Mouse (Mus musculus) spleen, adult 2 months (tissue): Measurements from ENCODE around the gene Nup107. TPM values are rescaled to one million over a fixed set of nuclear protein-coding genes. Genes with fewer than 3 reads are reported as not detected.

Experiments
- DNase-seq, 2 experiments: peaks; one replicate each; pipeline versions ENCODE4 v3.0.0 to v3.0.0-alpha.2; 2012 to 2021; ENCODE audit warnings: low spot score in 2 of 2, low read depth in 1 of 2
- H3K27ac ChIP-seq: fragments of 200-500 bp; 2 replicates; pipeline ENCODE4 v1.5.1; 2012; ENCODE audit warnings: low read length, inconsistent platforms; ENCODE audit not compliant: insufficient read depth
- H3K27me3 ChIP-seq: fragments of 200-500 bp; 2 replicates; pipeline ENCODE4 v1.6.1; 2012; ENCODE audit warnings: mild to moderate bottlenecking, moderate library complexity, low read length, inconsistent platforms; ENCODE audit not compliant: control insufficient read depth, insufficient read depth
- H3K36me3 ChIP-seq: fragments of 200-500 bp; 2 replicates; pipeline ENCODE4 v1.6.1; 2012; ENCODE audit warnings: mild to moderate bottlenecking, low read length, inconsistent platforms; ENCODE audit not compliant: control insufficient read depth, insufficient read depth
- H3K4me1 ChIP-seq: fragments of 200-500 bp; 2 replicates; pipeline ENCODE4 v1.6.1; 2011; ENCODE audit warnings: inconsistent platforms; ENCODE audit not compliant: control insufficient read depth, insufficient read depth, insufficient read length
- H3K4me3 ChIP-seq: fragments of 200-500 bp; 2 replicates; pipeline ENCODE4 v1.5.1; 2011; ENCODE audit warnings: mild to moderate bottlenecking, inconsistent platforms; ENCODE audit not compliant: insufficient read depth, insufficient read length; ENCODE audit errors: extremely low read depth
- CTCF ChIP-seq: fragments of 200-500 bp; IDR thresholded peaks from 2 replicates; pipeline ENCODE4 v1.5.1; 2011; ENCODE audit warnings: mild to moderate bottlenecking, inconsistent platforms; ENCODE audit not compliant: insufficient read depth, insufficient read length, insufficient replicate concordance; ENCODE audit errors: extremely low read depth
- POLR2A ChIP-seq: fragments of 200-500 bp; IDR thresholded peaks from 2 replicates; pipeline ENCODE4 v1.6.1; 2011; ENCODE audit warnings: low read depth, low read length, inconsistent platforms
- WGBS: fragments of 180-500 bp; shearing (Covaris S2); methylation state at CpG from one replicate; pipeline ENCODE4 v1.1.7; 2018; 5-methylcytosine and 5-hydroxymethylcytosine counted together
- polyA plus RNA-seq: library from polyadenylated mRNA; depleted of rRNA; stranded (reverse); fragments of >200 nt; gene quantifications from 2 replicates; pipeline ENCODE4 v1.2.3, GENCODE M21; 2012

The Nup107 gene
- polyA plus RNA-seq, 1 experiment: 5.8 TPM

DNA sequence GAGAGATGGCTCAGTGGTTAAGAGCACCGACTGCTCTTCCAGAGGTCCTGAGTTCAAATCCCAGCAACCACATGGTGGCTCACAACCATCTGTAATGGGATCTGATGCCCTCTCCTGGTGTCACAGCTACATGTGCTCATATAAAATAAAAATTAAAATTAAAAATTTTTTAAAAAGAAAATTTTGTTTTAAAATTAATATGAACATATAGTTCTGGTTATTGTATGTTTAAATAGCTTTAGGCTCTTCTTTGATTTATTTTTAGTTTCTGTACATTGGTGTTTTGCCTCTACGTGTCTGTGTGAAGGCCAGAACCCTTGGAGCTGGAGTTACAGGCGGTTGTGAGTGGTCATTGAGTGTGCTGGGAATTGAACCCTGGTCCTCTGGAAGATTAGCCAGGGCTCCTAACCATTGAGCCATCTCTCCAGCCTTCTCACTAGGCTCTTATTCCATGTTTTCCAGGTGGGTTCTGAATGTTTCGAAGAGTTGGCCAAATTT lies 65.6 kb downstream of the Nup107 start:
- no peaks in the 10 kb centered on the region for H3K27me3 ChIP-seq
- H3K36me3 ChIP-seq: no peaks in the 10 kb centered on the region
- no peaks in the 10 kb centered on the region for H3K4me1 ChIP-seq
- WGBS: 92% methylated on average over 4 of the region's 4 CpGs
- TF ChIP-seq CTCF (no peak), POLR2A (no peak)
- no peak overlapping the region for H3K4me3 ChIP-seq
- H3K27ac ChIP-seq: no peak overlapping the region
- no peak for DNase-seq

DNA sequence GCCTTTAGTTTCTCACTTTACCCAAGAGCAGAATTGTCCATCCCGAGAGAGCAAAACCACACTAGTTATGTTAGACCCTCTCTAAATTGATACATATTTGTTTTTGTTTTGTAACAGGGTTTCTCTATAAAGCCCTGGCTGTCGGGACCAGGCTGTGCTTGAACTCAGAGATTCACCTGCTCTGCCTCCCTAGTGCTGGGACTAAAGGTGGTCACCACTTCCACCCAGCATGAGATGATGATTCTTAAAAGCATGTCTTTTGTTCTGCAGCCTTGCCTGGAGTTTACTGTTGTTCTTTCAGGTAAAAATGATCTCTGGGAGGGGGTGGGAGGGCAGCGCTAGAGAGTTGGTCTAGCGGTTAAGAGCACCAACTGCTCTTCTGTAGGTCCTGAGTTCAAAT lies 66.2 kb downstream of the Nup107 start:
- Histone ChIP-seq H3K4me1 (no peaks in the 10 kb centered on the region), H3K36me3 (no peaks in the 10 kb centered on the region), H3K27ac (no peak overlapping the region), H3K4me3 (no peak overlapping the region), H3K27me3 (no peaks in the 10 kb centered on the region)
- WGBS: 93% methylated on average over 4 of the region's 4 CpGs
- no peak for DNase-seq
- TF ChIP-seq CTCF (no peak), POLR2A (no peak)

DNA sequence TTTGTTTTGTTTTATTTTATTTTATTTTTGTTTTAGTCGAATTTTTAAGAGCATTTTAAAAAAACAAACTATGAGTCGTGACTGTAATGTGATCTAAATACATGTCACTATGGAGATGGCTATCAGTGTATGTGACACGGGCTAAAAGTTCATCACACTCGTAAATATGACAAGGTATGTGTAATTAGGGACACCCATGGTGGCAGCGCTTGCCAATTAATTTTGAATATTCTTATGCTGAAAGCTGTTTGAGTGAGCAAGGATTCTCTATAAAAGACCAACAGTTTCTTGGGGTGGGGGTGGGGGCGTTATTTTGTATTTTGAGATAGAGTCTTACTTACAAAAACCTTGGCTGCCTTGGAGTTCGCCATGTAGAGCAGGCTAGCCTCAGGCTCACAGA lies 66.8 kb downstream of the Nup107 start:
- WGBS: 86% methylated on average over 7 of the region's 7 CpGs
- H3K4me3 ChIP-seq: no peak overlapping the region
- H3K27me3 ChIP-seq: no peaks in the 10 kb centered on the region
- H3K4me1 ChIP-seq: no peaks in the 10 kb centered on the region
- no peak for DNase-seq
- TF ChIP-seq CTCF: no peak
- no peak for TF ChIP-seq POLR2A
- H3K27ac ChIP-seq: no peak overlapping the region
- no peaks in the 10 kb centered on the region for H3K36me3 ChIP-seq

DNA sequence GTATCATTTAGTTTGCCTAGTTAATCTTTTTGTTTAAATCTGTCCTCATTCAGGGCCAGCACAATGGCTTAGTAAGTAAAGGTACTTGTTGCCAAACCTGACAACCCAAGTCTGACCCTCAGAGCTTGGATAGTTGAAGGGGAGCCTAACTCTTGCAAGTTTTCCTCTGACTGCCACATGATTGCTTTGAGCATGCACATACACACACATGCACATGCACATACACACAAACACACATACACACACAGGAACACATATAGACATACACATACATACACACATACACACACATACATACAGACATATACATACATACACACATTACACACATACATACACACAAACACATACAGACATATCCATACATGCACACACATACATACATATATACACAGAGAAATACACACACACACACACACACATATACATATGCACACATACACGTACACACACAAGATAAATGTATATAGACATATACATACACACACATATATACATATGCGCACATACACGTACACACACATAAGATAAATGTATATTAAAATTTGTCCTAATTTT lies 67.6 kb downstream of the Nup107 start:
- TF ChIP-seq CTCF: no peak
- TF ChIP-seq POLR2A: no peak
- H3K4me1 ChIP-seq: peaks cover 2% of the 10 kb centered on the region; the same call in 1 of the 2 replicates
- 91% methylated on average over 3 of the region's 3 CpGs for WGBS
- no peak overlapping the region for H3K27ac ChIP-seq
- H3K27me3 ChIP-seq: no peaks in the 10 kb centered on the region
- H3K4me3 ChIP-seq: no peak overlapping the region
- no peaks in the 10 kb centered on the region for H3K36me3 ChIP-seq
- DNase-seq: no peak

DNA sequence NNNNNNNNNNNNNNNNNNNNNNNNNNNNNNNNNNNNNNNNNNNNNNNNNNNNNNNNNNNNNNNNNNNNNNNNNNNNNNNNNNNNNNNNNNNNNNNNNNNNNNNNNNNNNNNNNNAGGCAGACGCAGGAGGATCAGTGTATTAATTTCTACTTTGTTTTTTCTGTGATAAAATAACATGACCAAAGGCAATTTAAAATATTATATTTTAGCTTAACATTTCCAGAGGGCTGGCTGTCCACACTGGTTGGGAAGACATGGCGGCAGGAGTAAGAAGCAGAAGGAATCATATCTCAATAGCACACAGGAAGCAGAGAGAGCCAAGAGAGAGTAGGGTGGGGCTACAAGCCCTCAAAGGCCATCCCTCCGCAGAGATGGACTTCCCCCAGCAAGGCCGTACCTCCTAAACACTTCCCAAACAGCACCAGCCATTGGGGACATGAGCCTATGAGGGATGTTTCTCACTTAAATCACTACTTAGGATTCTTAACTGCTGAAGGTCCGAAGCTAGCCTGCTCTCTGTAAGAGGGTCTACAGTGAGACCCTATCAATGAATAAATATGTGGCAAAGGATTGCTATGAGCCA lies 68.3 kb downstream of the Nup107 start:
- no peak overlapping the region for H3K4me3 ChIP-seq
- peaks cover 2% of the 10 kb centered on the region; the same call in 1 of the 2 replicates for H3K4me1 ChIP-seq
- H3K27ac ChIP-seq: no peak overlapping the region
- 80% methylated on average over 5 of the region's 5 CpGs for WGBS
- H3K36me3 ChIP-seq: no peaks in the 10 kb centered on the region
- no peak for DNase-seq
- H3K27me3 ChIP-seq: no peaks in the 10 kb centered on the region
- no peak for TF ChIP-seq CTCF
- TF ChIP-seq POLR2A: no peak

DNA sequence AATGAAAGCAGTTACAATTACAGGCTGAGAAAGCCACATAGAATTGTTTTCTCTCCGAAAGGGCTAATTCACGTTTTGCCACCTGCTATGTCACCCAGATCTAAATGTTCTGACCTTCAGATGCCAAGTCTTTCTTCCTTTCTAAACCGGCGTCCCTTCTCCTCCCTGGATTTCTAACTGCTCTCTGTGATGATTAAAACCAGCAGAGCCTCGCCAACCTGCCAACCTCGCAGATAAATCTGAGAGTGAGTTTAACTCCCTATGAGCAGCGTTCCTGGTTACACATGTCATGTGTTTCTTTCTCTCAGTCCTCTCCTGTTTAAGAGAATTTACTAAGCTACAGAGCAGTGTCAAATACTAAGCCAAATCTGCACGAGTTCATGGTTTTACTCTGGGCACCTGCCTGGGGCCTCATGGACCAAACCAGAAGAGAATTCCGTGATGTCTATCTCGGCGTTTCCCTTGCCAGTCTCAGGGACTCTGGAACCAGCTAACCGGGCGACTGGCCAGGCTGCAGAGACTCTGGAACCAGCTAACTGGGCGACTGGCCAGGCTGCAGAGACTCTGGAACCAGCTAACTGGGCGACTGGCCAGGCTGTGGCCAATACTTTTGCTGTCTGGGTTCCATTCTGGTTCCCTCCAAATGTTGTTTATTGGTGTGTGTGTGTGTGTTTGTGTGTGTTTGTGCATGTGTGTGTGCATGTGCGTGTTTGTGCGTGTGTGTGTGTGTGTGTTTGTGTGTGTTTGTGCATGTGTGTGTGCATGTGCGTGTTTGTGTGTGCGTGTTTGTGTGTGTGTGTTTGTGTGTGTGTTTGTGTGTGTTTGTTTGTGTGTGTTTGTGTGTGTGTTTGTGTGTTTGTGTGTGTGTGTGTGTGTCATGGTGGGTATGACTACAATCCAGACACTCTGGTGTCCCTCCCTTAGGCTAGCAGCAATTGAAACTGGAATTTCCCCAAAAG lies 74.1 kb downstream of the Nup107 start:
- Histone ChIP-seq H3K36me3 (no peaks in the 10 kb centered on the region), H3K4me1 (peaks cover 2% of the 10 kb centered on the region; the same call in 1 of the 2 replicates), H3K27ac (no peak overlapping the region), H3K27me3 (no peaks in the 10 kb centered on the region), H3K4me3 (no peak overlapping the region)
- no peak for TF ChIP-seq CTCF
- TF ChIP-seq POLR2A: no peak
- DNase-seq: no peak
- WGBS: 81% methylated on average over 19 of the region's 19 CpGs
